Mouse (Mus musculus) gastrocnemius, adult 8-10 months (tissue): ENCODE data around the gene Ufc1. TPM values are rescaled to one million over a fixed set of nuclear protein-coding genes. Genes with fewer than 3 reads are reported as not detected.
A peak's percentile ranks its signal among the peaks of the same experiment; 100 is the strongest.

Source experiments
- DNase-seq, 2 experiments: peaks; one replicate each; pipeline ENCODE4 v3.0.0; 2022; ENCODE audit warnings: low spot score in 2 of 2
- total RNA-seq, 4 experiments: library from RNA; stranded (reverse); gene quantifications; 2 replicates each; pipeline ENCODE4 v1.2.4; 2022

Gene Ufc1
- total RNA-seq, 4 experiments from 2014 or later = 102 to 110 (median 106) TPM

- peak; percentile 88 to 92 for DNase-seq
Measured at GRCm38 (mm10) chr1:171287136-171288081, 7.4 kb downstream of the Ufc1 start, which contains the start of gene Usp21. Usp21 (minus strand) TSS chr1:171287991.

- DNase-seq = no peak
Measured at GRCm38 (mm10) chr1:171286517-171286916, 8.3 kb downstream of the Ufc1 start.

GRCm38 (mm10) chr1:171285096-171285892 lies 9.5 kb downstream of the Ufc1 start:
- no peak for DNase-seq

GRCm38 (mm10) chr1:171284491-171284890 lies 10.3 kb downstream of the Ufc1 start:
- no peak for DNase-seq

- DNase-seq = no peak
Measured at GRCm38 (mm10) chr1:171283188-171284160, 11.3 kb downstream of the Ufc1 start.

- no peak for DNase-seq
Measured at GRCm38 (mm10) chr1:171282086-171282805, 12.6 kb downstream of the Ufc1 start.

GRCm38 (mm10) chr1:171281528-171281923 lies 13.3 kb downstream of the Ufc1 start:
- peak; percentile 71 to 72 for DNase-seq

GRCm38 (mm10) chr1:171280916-171281527 lies 13.8 kb downstream of the Ufc1 start, which contains the start of gene Ppox:
Ppox (minus strand) TSS chr1:171281186.
- DNase-seq = peak; percentile 82 to 86

- no peak for DNase-seq
Measured at GRCm38 (mm10) chr1:171280250-171280915, 14.4 kb downstream of the Ufc1 start.

- peak in 1 of 2 experiments; percentile 1 for DNase-seq
Measured at GRCm38 (mm10) chr1:171279721-171280120, 15.1 kb downstream of the Ufc1 start.

GRCm38 (mm10) chr1:171279012-171279705 lies 15.7 kb downstream of the Ufc1 start:
- DNase-seq = peak in 1 of 2 experiments; percentile 1

GRCm38 (mm10) chr1:171278436-171278835 lies 16.4 kb downstream of the Ufc1 start:
- DNase-seq = no peak

GRCm38 (mm10) chr1:171277736-171278135 lies 17.1 kb downstream of the Ufc1 start:
- DNase-seq = no peak

- DNase-seq = no peak
Measured at GRCm38 (mm10) chr1:171276110-171276748, 18.6 kb downstream of the Ufc1 start.

GRCm38 (mm10) chr1:171275144-171275734 lies 19.6 kb downstream of the Ufc1 start:
- DNase-seq = no peak

GRCm38 (mm10) chr1:171274171-171274570 lies 20.7 kb downstream of the Ufc1 start:
- DNase-seq = no peak

GRCm38 (mm10) chr1:171272086-171272485 lies 22.7 kb downstream of the Ufc1 start:
- no peak for DNase-seq

- no peak for DNase-seq
Measured at GRCm38 (mm10) chr1:171271622-171272021, 23.2 kb downstream of the Ufc1 start.
